Mouse (Mus musculus): Measurements from ENCODE around the gene Gucd1.

- TF ChIP-seq CTCF (IDR thresholded peaks at IDR 0.05; ENCODE audit: low read depth) (no peak), EP300 (IDR thresholded peaks at IDR 0.05; ENCODE audit: low read depth) (no peak)
These were observed 190.7 kb downstream of the Gucd1 start for GRCm38 (mm10) chr10:75327081-75327480.

Measured in heart, postnatal 0 days (tissue).